Mouse (Mus musculus) lung, postnatal 14 days (tissue): ENCODE measurements around the gene Esp8.
"Not testable (repeated sequence)": the region's sequence is repeated elsewhere in the genome, so short reads cannot be mapped to it uniquely, and the experiment has no call there.

Experiments used
- DNase-seq: peaks from one replicate; pipeline ENCODE4 v3.0.0; 2021

The Esp8 gene

GRCm38 (mm10) chr17:40519818-40520217, at the start of gene Esp8:
Gene Esp8 (plus strand): TSS chr17:40520022.
- no peak for DNase-seq

GRCm38 (mm10) chr17:40483566-40483965, 36.3 kb upstream of the Esp8 start:
- DNase-seq: not testable (repeated sequence)

DNA sequence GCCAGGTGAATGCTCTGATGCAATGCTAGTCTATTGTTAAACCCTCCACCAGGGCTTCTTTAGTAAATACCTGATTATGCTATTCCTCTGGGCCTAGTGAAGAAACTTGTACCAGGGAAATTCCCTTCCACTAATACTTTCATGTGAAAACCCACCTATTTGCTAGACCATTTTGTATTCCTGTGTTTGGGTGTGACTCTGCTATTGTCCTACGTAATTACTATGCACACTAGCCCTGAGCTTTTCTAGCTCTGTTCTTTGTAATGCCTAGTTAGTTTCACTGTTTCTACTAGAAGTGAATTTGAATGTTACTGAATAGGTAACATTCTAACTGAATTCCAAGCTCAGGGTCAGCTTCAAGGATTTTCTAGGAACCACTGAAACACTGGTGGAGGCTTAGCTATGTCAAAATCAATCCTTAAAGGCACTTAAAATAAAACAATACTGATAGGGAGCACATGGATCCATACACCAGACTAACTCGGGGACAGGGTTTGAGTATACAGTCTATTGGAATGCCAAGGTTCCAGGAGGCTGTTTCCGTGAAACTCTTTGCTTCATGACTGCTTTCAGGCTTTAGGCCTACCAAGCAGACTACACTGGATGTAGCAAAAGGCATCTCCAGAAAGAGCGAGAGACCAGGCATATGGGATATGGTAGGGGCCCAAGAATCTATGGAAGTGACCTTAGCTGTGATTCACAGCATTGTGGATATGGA, 24.2 kb upstream of the Esp8 start:
- not testable (repeated sequence) for DNase-seq

GRCm38 (mm10) chr17:40529813-40530212, 10.0 kb downstream of the Esp8 start:
- no peak for DNase-seq

DNA sequence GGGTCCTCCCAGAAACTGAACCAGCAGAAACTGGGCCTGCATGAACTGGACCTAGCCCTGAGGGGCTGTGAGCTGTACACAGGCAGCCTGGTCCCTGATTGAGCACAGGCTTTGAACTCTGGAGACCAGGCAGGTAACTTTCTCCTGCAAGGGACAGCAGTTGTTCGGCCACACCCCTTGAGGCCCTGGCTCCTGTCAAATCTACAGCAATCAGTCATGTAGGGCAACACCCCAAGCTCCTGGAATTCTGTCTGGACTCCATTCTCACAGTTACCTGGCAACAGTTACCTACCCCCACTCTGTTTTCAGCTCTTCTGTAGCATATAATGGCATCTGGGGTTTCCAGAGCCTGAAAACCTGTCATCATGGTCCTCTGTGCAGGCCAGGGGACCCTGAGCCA, 11.3 kb downstream of the Esp8 start:
- no peak for DNase-seq

DNA sequence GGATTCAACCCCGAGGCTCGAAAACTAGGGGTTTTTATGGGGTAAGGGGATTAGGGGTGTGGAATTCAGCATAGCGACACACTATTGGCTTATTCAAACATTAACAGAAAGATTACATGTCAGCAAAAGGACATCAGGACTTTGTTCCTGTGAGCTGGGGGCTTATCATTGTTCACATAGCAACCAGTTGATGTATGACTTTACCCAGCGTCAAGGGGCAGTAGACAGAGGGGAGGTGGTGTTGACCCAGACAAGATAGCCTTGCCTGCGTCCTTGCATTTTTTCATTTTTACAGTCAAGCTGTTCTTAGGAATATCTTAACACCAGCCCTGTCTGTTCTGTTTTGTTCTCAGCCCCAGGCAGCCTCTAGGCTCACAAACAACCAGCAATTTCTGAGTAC, 27.2 kb downstream of the Esp8 start:
- DNase-seq: not testable (repeated sequence)

DNA sequence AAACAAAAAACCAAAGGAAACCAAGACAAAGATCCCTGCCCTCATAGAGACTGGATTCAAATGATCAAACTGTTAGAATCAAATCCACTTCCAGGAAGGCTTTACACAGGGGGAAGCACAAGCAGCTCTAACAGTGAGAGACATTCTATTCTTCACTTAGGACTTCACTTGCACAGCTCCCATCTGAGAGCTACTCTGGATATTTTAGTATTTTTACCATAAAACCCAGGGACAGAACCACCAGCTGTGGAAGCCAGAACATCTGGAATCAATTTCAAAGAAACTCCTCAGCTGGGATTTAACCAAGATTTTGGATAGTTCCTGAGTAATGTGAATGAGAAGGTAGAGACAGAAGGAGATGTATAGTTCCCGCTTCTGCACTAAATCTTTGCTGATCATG, 33.6 kb downstream of the Esp8 start:
- DNase-seq: no peak

GRCm38 (mm10) chr17:40561207-40561606, 41.4 kb downstream of the Esp8 start, which contains the start of gene Esp6:
Gene Esp6 (plus strand): TSS chr17:40561507.
- DNase-seq: no peak
